Mouse (Mus musculus): ENCODE results near the gene Galnt9.

- no peak for TF ChIP-seq ZC3H11A (IDR thresholded peaks at IDR 0.05; ENCODE audit: borderline replicate concordance, low read depth, low read length)
- TF ChIP-seq HCFC1 (IDR thresholded peaks at IDR 0.05; ENCODE audit: borderline replicate concordance, insufficient read depth, low read length), result no peak
Measured at GRCm38 (mm10) chr5:110653686-110654085, 109.5 kb downstream of the Galnt9 start.
